Mouse (Mus musculus): Measurements from ENCODE around the gene Rbm10.

GRCm38 (mm10) chrX:20608500-20608899 lies 8.8 kb upstream of the Rbm10 start:
- TF ChIP-seq POLR2A (IDR thresholded peaks at IDR 0.05; ENCODE audit: low read depth, low read length) = no peak
- no peak for TF ChIP-seq CTCF (IDR thresholded peaks at IDR 0.05; ENCODE audit: borderline replicate concordance, insufficient read depth, low read length)

Data from embryonic fibroblast, embryonic 13.5 days (primary cell).